9 mouse cellular contexts compared by ENCODE assay signal in genomic region chr6:63256556-63257405, GRCm38 (mm10). TPM values are rescaled to one million over a fixed set of nuclear protein-coding genes. Genes with fewer than 3 reads are reported as not detected.
A peak's percentile ranks its signal among the peaks of the same experiment; 100 is the strongest.
DNase-seq lines count a peak whose midpoint lies in the region; ATAC-seq lines count a peak whose summit lies in the region.
"Had no signal": no experiment of that assay in that cellular context is flagged by ENCODE, and none has a peak within 500 bp of the region (broad histone marks: within the 10 kb centered on the region; RNA-seq: fewer than 3 reads in every experiment).

No protein-coding gene starts in this region.

- H3K27me3 ChIP-seq in forebrain, embryonic 10.5 days (ENCODE audit: poor library complexity, severe bottlenecking) = peaks cover 41% of the 10 kb centered on the region
- no peaks in the 10 kb centered on the region for H3K27me3 ChIP-seq in hindbrain, embryonic 15.5 days
- peaks cover 46% of the 10 kb centered on the region for H3K27me3 ChIP-seq in limb, embryonic 12.5 days
- no peaks in the 10 kb centered on the region for H3K27me3 ChIP-seq in neural tube, embryonic 14.5 days (ENCODE audit: control insufficient read depth, insufficient read depth, low read length)

- DNase-seq in adrenal gland, postnatal 25 days = peak; percentile 6
- no peak for DNase-seq in adrenal gland, postnatal 14 days
- DNase-seq in brain, adult 2 months (ENCODE audit: low read depth, low spot score) = peak; percentile 82
- peak; percentile 44 for DNase-seq in forebrain, embryonic 10.5 days (ENCODE audit: extremely low spot score, low spot score)

- peaks cover 21% of the 10 kb centered on the region for H3K4me1 ChIP-seq in forebrain, embryonic 10.5 days
- peaks cover 10% of the 10 kb centered on the region for H3K4me1 ChIP-seq in hindbrain, embryonic 15.5 days (replicated peaks)
- H3K4me1 ChIP-seq in limb, embryonic 12.5 days (replicated peaks) = 0 out of 2 replicates have a peak, but pooled peaks cover 7% of the 10 kb centered on the region
- peaks cover 16% of the 10 kb centered on the region; the same call in 1 of the 2 replicates for H3K4me1 ChIP-seq in neural tube, embryonic 14.5 days (ENCODE audit: control insufficient read depth, insufficient read depth, low read length)

- no peaks in the 10 kb centered on the region for H3K36me3 ChIP-seq in forebrain, embryonic 10.5 days (replicated peaks)
- no peaks in the 10 kb centered on the region for H3K36me3 ChIP-seq in hindbrain, embryonic 15.5 days
- H3K36me3 ChIP-seq in limb, embryonic 12.5 days = no peaks in the 10 kb centered on the region
- H3K36me3 ChIP-seq in neural tube, embryonic 14.5 days (ENCODE audit: control insufficient read depth, insufficient read depth, low read length) = no peaks in the 10 kb centered on the region

- peak overlapping the region; percentile 64 for H3K4me2 ChIP-seq in hindbrain, embryonic 15.5 days
- peak overlapping the region; percentile 97 for H3K4me2 ChIP-seq in limb, embryonic 12.5 days
- peak overlapping the region; percentile 67 for H3K4me2 ChIP-seq in neural tube, embryonic 14.5 days (ENCODE audit: low read depth, low read length)

- H3K4me3 ChIP-seq in forebrain, embryonic 10.5 days = peak overlapping the region; percentile 81
- H3K4me3 ChIP-seq in hindbrain, embryonic 15.5 days = peak overlapping the region; percentile 76
- peak overlapping the region; percentile 67 for H3K4me3 ChIP-seq in limb, embryonic 12.5 days (replicated peaks)
- peak overlapping the region; percentile 84 for H3K4me3 ChIP-seq in neural tube, embryonic 14.5 days (ENCODE audit: low read depth, low read length)

- peak; percentile 63 for ATAC-seq in hindbrain, embryonic 15.5 days (ENCODE audit: low FRiP score, low read depth)
- peak; percentile 61; the same call in 1 of the 2 replicates for ATAC-seq in limb, embryonic 12.5 days (ENCODE audit: insufficient number of reproducible peaks, insufficient read depth, low FRiP score, low TSS enrichment, low read depth)
- peak; percentile 70 for ATAC-seq in neural tube, embryonic 14.5 days (ENCODE audit: low read depth)
- ATAC-seq in erythroid progenitor cell, adult 5-6 weeks (replicated peaks; ENCODE audit: low FRiP score, poor library complexity, severe bottlenecking) = no peak

- peak overlapping the region; percentile 81 for H3K27ac ChIP-seq in forebrain, embryonic 10.5 days
- H3K27ac ChIP-seq in hindbrain, embryonic 15.5 days (replicated peaks) = peak overlapping the region; percentile 80
- H3K27ac ChIP-seq in limb, embryonic 12.5 days = no peak overlapping the region
- H3K27ac ChIP-seq in neural tube, embryonic 14.5 days (ENCODE audit: low read depth, low read length) = peak overlapping the region; percentile 78

- H3K9ac ChIP-seq in hindbrain, embryonic 15.5 days = peak overlapping the region; percentile 77
- H3K9ac ChIP-seq in limb, embryonic 12.5 days (replicated peaks) = peak overlapping the region; percentile 69
- peak overlapping the region; percentile 78 for H3K9ac ChIP-seq in neural tube, embryonic 14.5 days (replicated peaks; ENCODE audit: low read depth, low read length)

- no peaks in the 10 kb centered on the region for H3K9me3 ChIP-seq in forebrain, embryonic 10.5 days
- no peaks in the 10 kb centered on the region for H3K9me3 ChIP-seq in hindbrain, embryonic 15.5 days
- H3K9me3 ChIP-seq in limb, embryonic 12.5 days = peaks cover 4% of the 10 kb centered on the region; the same call in 1 of the 2 replicates
- H3K9me3 ChIP-seq in neural tube, embryonic 14.5 days (ENCODE audit: control insufficient read depth, low read length) = no peaks in the 10 kb centered on the region

- under 1% methylated on average over 49 of the region's 49 CpGs for WGBS in forebrain, embryonic 10.5 days
- under 1% methylated on average over 49 of the region's 49 CpGs for WGBS in hindbrain, embryonic 15.5 days
- under 1% methylated on average over 49 of the region's 49 CpGs for WGBS in limb, embryonic 12.5 days
- WGBS in neural tube, embryonic 14.5 days = 1% methylated on average over 49 of the region's 49 CpGs

RNA-seq across cellular contexts. Expression of gene Grid2, which starts 1.1 kb away (rescaled TPM):
- total RNA-seq in adrenal gland, postnatal 25 days (2021) = 0.06 and 0.57 TPM in 2 replicates
- 0.15 and 0.41 TPM in 2 replicates for total RNA-seq in adrenal gland, postnatal 14 days (2021)
- polyA plus RNA-seq in forebrain, embryonic 10.5 days (2016; fragmentation: Nextera tagmentation; extraction: Ambion mirVana) = 0.50 and 0.52 TPM in 2 replicates
- 16.1 and 17.4 TPM in 2 replicates for polyA plus RNA-seq in hindbrain, embryonic 15.5 days (2015; fragmentation: Nextera tagmentation; extraction: Ambion mirVana)
- polyA plus RNA-seq in limb, embryonic 12.5 days (2016; fragmentation: Nextera tagmentation; extraction: Ambion mirVana) = 1.3 and 2.2 TPM in 2 replicates
- 18.2 and 25.1 TPM in 2 replicates for polyA plus RNA-seq in neural tube, embryonic 14.5 days (2014; fragmentation: Nextera tagmentation; extraction: Ambion mirVana)
- not detected in 2 replicates for total RNA-seq in erythroid progenitor cell, adult 5-6 weeks (2015; ENCODE audit: low replicate concordance)
- not detected in 2 replicates for total RNA-seq in erythroid progenitor cell, adult 5-6 weeks (2017; ENCODE audit: low replicate concordance)
- polyA plus RNA-seq: gonadal fat pad, adult 2 months had no signal
